Mouse (Mus musculus) thymus, postnatal 4 days (tissue): ENCODE measurements around the gene Prr14.

Source experiments
- DNase-seq: peaks from one replicate; pipeline ENCODE4 v3.0.0; 2021

The Prr14 gene

DNA sequence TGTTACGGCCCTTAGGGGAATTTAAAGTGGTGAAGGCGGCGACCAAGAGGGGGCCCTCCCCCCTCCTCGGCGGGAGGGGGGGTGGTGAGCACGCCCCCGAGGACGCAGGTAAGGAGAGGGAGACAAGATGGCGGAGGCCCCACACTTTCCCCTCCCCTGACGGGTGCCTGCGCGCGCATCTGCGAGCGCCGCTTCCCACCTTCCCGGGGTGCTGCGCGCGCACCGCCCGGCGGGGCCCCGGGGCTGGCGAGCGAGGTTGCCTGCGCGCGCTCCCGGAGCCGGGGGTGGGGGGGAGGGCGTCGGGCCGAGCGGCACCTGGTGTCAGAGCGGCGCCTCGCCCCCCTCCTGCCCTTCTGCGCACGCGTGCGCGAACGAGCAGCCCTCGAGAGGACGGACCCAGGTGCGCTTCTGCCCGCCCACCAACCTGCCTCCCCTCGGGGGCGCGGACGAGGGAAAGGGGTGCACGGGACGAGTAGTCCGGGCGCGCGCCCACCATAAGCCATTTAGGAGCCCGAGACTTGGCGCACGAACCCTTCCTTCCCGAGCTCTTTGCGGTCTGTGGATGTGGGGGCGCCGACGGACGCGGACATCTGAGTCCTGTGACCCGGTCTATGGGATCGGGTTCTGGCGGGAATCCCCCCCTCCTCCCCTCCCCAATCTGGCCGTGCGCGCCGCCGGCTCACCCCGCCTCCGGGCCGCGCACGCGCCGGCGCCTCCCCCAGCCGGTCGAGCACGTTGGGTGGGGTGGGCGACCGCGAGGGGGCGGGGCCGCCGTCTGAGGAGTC, 53.0 kb downstream of the Prr14 start:
- DNase-seq, result peak; percentile 99

DNA sequence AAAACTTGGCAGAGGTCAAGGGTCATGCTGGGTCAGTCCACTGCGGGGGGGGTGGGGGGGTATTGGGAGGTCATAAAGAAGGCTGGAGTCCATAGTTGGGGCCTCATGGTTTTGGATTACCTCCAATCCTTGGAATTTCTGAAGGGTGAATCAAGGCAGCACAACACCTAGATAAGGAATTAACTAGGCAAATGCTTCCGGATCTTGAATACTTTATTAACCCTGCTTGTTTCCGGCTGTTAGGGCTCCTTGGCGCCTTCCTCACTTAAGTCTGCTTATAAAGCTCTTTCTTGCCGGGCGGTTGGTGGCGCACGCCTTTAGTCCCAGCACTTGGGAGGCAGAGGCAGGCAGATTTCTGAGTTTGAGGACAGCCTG, 53.6 kb downstream of the Prr14 start:
- DNase-seq, result peak; percentile 42

- no peak for DNase-seq
These were observed 54.4 kb downstream of the Prr14 start for GRCm38 (mm10) chr7:127513781-127514180.

DNA sequence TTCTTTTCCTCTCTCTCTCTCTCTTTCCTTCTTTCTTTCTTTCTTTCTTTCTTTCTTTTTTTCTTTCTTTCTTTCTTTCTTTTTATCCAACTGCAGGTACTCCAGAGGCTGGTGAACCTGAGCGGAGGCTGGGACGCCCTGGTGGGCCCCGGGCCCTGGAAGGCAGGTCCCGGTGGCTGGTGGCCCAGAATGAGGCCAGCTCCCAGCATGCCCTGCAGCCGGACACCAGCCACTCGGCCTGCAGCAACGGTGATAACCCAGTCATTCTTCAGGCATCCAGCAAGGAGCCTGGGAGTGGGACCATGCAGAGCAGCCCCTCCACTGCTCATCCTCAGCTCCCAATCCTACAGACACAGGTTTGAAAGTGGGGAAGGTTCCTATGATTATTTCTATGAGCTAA, 56.4 kb downstream of the Prr14 start:
- DNase-seq, result no peak

DNA sequence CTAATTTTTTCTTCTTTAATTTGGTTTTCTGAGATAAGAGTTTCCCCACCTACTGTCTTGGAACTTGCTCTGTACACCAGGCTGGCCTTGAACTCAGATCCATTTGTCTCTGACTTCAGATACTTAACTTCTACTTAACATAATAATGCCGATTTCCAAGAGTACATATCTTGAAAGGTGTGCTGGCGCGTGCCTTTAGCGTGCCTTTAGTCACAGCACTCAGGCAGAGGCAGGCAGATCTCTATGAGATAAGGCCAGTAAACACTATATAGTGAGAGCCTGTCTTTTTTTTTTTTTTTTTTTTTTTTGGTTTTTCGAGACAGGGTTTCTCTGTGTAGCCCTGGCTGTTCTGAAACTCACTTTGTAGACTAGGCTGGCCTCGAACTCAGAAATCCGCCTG, 56.9 kb downstream of the Prr14 start:
- no peak for DNase-seq

- DNase-seq, result no peak
These were observed 59.9 kb downstream of the Prr14 start, which contains the start of gene Gm42715 for GRCm38 (mm10) chr7:127519284-127519683. Gene Gm42715, plus strand, starts transcription at chr7:127519584.
